ENCODE assay signal across 29 mouse cellular contexts in the genomic region with DNA sequence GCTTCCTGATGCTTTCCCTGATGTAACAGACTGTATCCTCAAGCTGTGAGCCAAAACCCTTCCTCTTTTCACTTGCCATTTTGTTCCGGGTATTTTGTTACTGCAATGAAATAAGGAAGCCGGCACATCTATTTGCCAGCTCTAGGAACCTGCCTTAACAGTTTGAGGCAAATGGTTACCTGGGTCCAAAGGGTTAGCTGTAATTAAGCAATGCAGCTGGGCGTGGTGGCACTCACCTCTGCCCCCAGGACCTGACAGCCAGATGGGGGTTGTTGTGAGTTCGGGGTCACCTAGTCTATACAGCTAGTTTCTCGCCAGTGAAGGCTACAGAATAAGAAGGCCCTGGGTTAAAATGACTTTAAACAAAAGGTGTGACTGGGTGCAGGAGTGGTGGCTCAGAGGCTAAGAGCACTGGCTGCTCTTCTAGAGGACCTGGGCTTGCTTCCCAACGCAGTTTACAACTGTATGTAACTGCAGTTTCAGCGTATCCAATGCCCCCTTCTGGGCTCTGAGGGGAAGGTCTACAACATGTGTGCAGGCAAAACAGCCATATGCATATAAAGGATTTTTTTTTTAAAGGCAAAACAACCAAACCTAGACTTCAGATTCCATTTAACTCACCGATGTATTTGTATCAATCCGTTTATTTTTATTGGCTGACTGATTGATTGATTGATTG. TPM values are rescaled to one million over a fixed set of nuclear protein-coding genes. Genes with fewer than 3 reads are reported as not detected.
A peak's percentile ranks its signal among the peaks of the same experiment; 100 is the strongest.
DNase-seq lines count a peak whose midpoint lies in the region; ATAC-seq and TF ChIP-seq lines count a peak whose summit lies in the region.
"Had no signal": no experiment of that assay in that cellular context is flagged by ENCODE, and none has a peak within 500 bp of the region (broad histone marks: within the 10 kb centered on the region; RNA-seq: fewer than 3 reads in every experiment).

No protein-coding gene starts in this region.

- no peak overlapping the region for H3K4me2 ChIP-seq in liver, embryonic 12.5 days
- H3K4me2 ChIP-seq in intestine, postnatal 0 days (replicated peaks; ENCODE audit: low read depth) = no peak overlapping the region
- H3K4me2 ChIP-seq: hindbrain, embryonic 15.5 days; limb, embryonic 13.5 days; liver, embryonic 13.5 days; lung, embryonic 15.5 days; midbrain, embryonic 12.5 days; neural tube, embryonic 13.5 days; stomach, embryonic 15.5 days had no signal

- H3K4me1 ChIP-seq in liver, adult 2 months (ENCODE audit: control insufficient read depth, insufficient read depth, low read length) = no peaks in the 10 kb centered on the region
- 0 out of 2 replicates have a peak, but pooled peaks cover 6% of the 10 kb centered on the region for H3K4me1 ChIP-seq in liver, embryonic 12.5 days
- no peaks in the 10 kb centered on the region for H3K4me1 ChIP-seq in intestine, postnatal 0 days (replicated peaks; ENCODE audit: control insufficient read depth, insufficient read depth, low read length)
- H3K4me1 ChIP-seq: hindbrain, embryonic 15.5 days; limb, embryonic 13.5 days; lung, embryonic 15.5 days; midbrain, embryonic 12.5 days; neural tube, embryonic 13.5 days; stomach, embryonic 15.5 days had no signal

- no peak overlapping the region for H3K4me3 ChIP-seq in liver, adult 2 months (ENCODE audit: insufficient read depth, low read depth, low read length)
- no peak overlapping the region for H3K4me3 ChIP-seq in liver, embryonic 12.5 days
- H3K4me3 ChIP-seq in intestine, postnatal 0 days (ENCODE audit: low read depth, low read length) = no peak overlapping the region
- H3K4me3 ChIP-seq: erythroblast, embryonic 14.5 days; hindbrain, embryonic 10.5 days; hindbrain, embryonic 15.5 days; left cerebral cortex, adult 2 months; limb, embryonic 13.5 days; liver, embryonic 13.5 days; lung, embryonic 15.5 days; midbrain, embryonic 12.5 days; neural tube, embryonic 13.5 days; stomach, embryonic 15.5 days had no signal

- no peaks in the 10 kb centered on the region for H3K9me3 ChIP-seq in liver, embryonic 12.5 days (replicated peaks)
- no peaks in the 10 kb centered on the region for H3K9me3 ChIP-seq in intestine, postnatal 0 days (ENCODE audit: control insufficient read depth)
- H3K9me3 ChIP-seq: G1E; hindbrain, embryonic 10.5 days; hindbrain, embryonic 15.5 days; limb, embryonic 13.5 days; liver, embryonic 13.5 days; lung, embryonic 15.5 days; midbrain, embryonic 12.5 days; neural tube, embryonic 13.5 days; stomach, embryonic 15.5 days had no signal

- no peaks in the 10 kb centered on the region for H3K36me3 ChIP-seq in liver, adult 2 months (ENCODE audit: control insufficient read depth, insufficient read depth, low read length)
- H3K36me3 ChIP-seq in liver, embryonic 12.5 days = no peaks in the 10 kb centered on the region
- H3K36me3 ChIP-seq in intestine, postnatal 0 days (ENCODE audit: control insufficient read depth, insufficient read depth) = no peaks in the 10 kb centered on the region; the same call in 1 of the 2 replicates
- H3K36me3 ChIP-seq: G1E; hindbrain, embryonic 10.5 days; hindbrain, embryonic 15.5 days; limb, embryonic 13.5 days; liver, embryonic 13.5 days; lung, embryonic 15.5 days; midbrain, embryonic 12.5 days; neural tube, embryonic 13.5 days; stomach, embryonic 15.5 days had no signal

- H3K27me3 ChIP-seq in liver, adult 2 months (ENCODE audit: control insufficient read depth, insufficient read depth, low read length) = no peaks in the 10 kb centered on the region
- H3K27me3 ChIP-seq in liver, embryonic 12.5 days (replicated peaks) = no peaks in the 10 kb centered on the region
- no peaks in the 10 kb centered on the region for H3K27me3 ChIP-seq in intestine, postnatal 0 days (replicated peaks; ENCODE audit: control insufficient read depth, insufficient read depth, low read length)
- H3K27me3 ChIP-seq: CH12.LX; hindbrain, embryonic 15.5 days; limb, embryonic 13.5 days; liver, embryonic 13.5 days; lung, embryonic 15.5 days; midbrain, embryonic 12.5 days; neural tube, embryonic 13.5 days; stomach, embryonic 15.5 days had no signal

- TF ChIP-seq CTCF in liver, adult 2 months (IDR thresholded peaks at IDR 0.05; ENCODE audit: low read depth, low read length) = no peak
- TF ChIP-seq CTCF in intestine, postnatal 0 days (IDR thresholded peaks at IDR 0.05; ENCODE audit: low read depth) = peak; percentile 33

- H3K9ac ChIP-seq in liver, adult 2 months (ENCODE audit: low read depth, low read length) = no peak overlapping the region
- no peak overlapping the region for H3K9ac ChIP-seq in liver, embryonic 12.5 days
- H3K9ac ChIP-seq in intestine, postnatal 0 days (ENCODE audit: low read depth, low read length) = no peak overlapping the region
- H3K9ac ChIP-seq: hindbrain, embryonic 15.5 days; limb, embryonic 13.5 days; liver, embryonic 13.5 days; lung, embryonic 15.5 days; midbrain, embryonic 12.5 days; neural tube, embryonic 13.5 days; stomach, embryonic 15.5 days had no signal

- WGBS in liver, adult 2 months = 54% methylated on average over 9 of the region's 9 CpGs
- WGBS in liver, embryonic 12.5 days (ENCODE audit: insufficient replicate concordance) = 74% methylated on average over 9 of the region's 9 CpGs
- 65% methylated on average over 9 of the region's 9 CpGs for WGBS in intestine, postnatal 0 days

- no peak for ATAC-seq in liver, embryonic 12.5 days
- ATAC-seq in intestine, postnatal 0 days = peak; percentile 55
- ATAC-seq: activated CD4-positive, CD25-positive, alpha-beta regulatory T cell, adult 4 months; inflammation-experienced regulatory T-cells, adult 6 months had no signal

- DNase-seq in liver, adult 2 months (ENCODE audit: extremely low read depth, low read depth, low spot score) = peak; percentile 63
- peak; percentile 34 for DNase-seq in 416B (ENCODE audit: low read depth)
- peak; percentile 52 for DNase-seq in NIH3T3 (ENCODE audit: low read depth)
- DNase-seq in adrenal gland, postnatal 4 days (ENCODE audit: low spot score in 2 of 2) = no peak
- no peak for DNase-seq in cerebellum, adult 11 months
- DNase-seq: adrenal gland, adult 8-10 months; cerebellum, adult 9-10 months; gastrocnemius, postnatal 14 days; heart, postnatal 14 days; kidney, adult 9 months; kidney, postnatal 10 days; liver, embryonic 13.5 days; lung, postnatal 36 days; thymus, postnatal 14 days had no signal

- TF ChIP-seq POLR2A in liver, adult 2 months (IDR thresholded peaks at IDR 0.05; ENCODE audit: extremely low read depth, insufficient read depth, low read length) = no peak

- H3K27ac ChIP-seq in liver, adult 2 months (replicated peaks; ENCODE audit: insufficient read depth, low read depth, low read length) = no peak overlapping the region
- no peak overlapping the region for H3K27ac ChIP-seq in liver, embryonic 12.5 days
- no peak overlapping the region for H3K27ac ChIP-seq in intestine, postnatal 0 days (ENCODE audit: low read depth, low read length)
- H3K27ac ChIP-seq: hindbrain, embryonic 10.5 days; hindbrain, embryonic 15.5 days; left cerebral cortex, adult 2 months; limb, embryonic 13.5 days; liver, embryonic 13.5 days; lung, embryonic 15.5 days; midbrain, embryonic 12.5 days; neural tube, embryonic 13.5 days; stomach, embryonic 15.5 days had no signal

- no peaks in the 10 kb centered on the region for H3K79me2 ChIP-seq in liver, adult 2 months (ENCODE audit: control insufficient read depth, insufficient read depth, low read length)

RNA-seq across cellular contexts. Expression of a gene that starts 11.0 kb away (rescaled TPM):
- 6.8 and 9.3 TPM in 2 replicates for total RNA-seq in liver, adult 2 months (2014; rRNA removed)
- 17.3 and 28.3 TPM in 2 replicates for polyA plus RNA-seq in liver, adult 2 months (2012; rRNA removed)
- polyA plus RNA-seq in liver, embryonic 12.5 days (2016; fragmentation: Nextera tagmentation; extraction: Ambion mirVana) = 6.2 and 8.8 TPM in 2 replicates
- 20.9 and 21.1 TPM in 2 replicates for polyA plus RNA-seq in intestine, postnatal 0 days (2015; fragmentation: Nextera tagmentation; extraction: Ambion mirVana)
- 100 to 1,000 TPM; 116 to 117 TPM for total RNA-seq in adrenal gland, postnatal 4 days (2021)
- polyA plus RNA-seq: G1E had no signal

Comparison
In these comparisons a context has a peak if more than half of its experiments do, and no peak if none do; other contexts are left out.
1. DNase-seq: peak in liver, adult 2 months (single experiment), 416B (single experiment) and NIH3T3 (single experiment); none in adrenal gland, postnatal 4 days (0 of 2) and cerebellum, adult 11 months (single experiment).